Mouse (Mus musculus): ENCODE measurements around the gene Runx2.

DNA sequence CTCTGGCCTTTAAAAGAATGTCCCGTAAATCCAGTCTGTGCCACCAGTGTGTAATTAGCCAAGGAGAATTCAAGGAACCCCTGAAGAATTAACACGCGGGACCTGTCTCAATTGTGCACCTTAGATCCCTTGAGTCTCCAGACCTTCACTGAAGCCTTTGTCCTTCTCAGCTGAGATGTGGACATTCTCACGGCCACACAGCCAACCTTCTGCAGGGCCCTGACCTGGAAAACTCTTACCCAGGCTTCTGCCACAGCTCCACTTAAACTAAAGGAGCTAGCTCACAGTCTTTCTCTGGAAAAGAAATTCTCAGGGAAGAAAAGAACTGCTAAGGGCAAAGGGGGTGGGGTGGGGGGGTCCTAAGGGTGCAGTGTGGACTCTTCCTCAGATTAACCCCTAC lies 113.1 kb downstream of the Runx2 start:
- TF ChIP-seq CTCF (IDR thresholded peaks at IDR 0.05; ENCODE audit: extremely low read depth, insufficient read depth, low read length) (no peak), POLR2A (IDR thresholded peaks at IDR 0.05; ENCODE audit: extremely low read depth, insufficient read depth, low read length) (no peak)
